Mouse (Mus musculus) heart, embryonic 14.5 days (tissue): ENCODE data around the gene Mtf1. TPM values are rescaled to one million over a fixed set of nuclear protein-coding genes. Genes with fewer than 3 reads are reported as not detected.

ENCODE experiments used
- ATAC-seq: fragments of 200-750 bp; cut with Nextera tagmentation; 2 replicates; pipeline ENCODE4 v1.8.0; 2017; ENCODE audit warnings: low read depth, moderate TSS enrichment; ENCODE audit not compliant: insufficient number of reproducible peaks, insufficient read depth, low FRiP score
- H3K27ac ChIP-seq, 2 experiments: fragments of 200-500 bp in 1 of 2; fragments of 300-500 bp in 1 of 2; sonication (generic) in 1 of 2; replicated peaks in 1 of 2; 2 replicates each; pipeline ENCODE4 v1.5.1; 2012 to 2014; ENCODE audit warnings: low read depth in 2 of 2, low read length in 2 of 2, control low read depth in 1 of 2, mild to moderate bottlenecking in 1 of 2, mixed read lengths in 1 of 2; ENCODE audit not compliant: control insufficient read depth in 1 of 2, insufficient read depth in 1 of 2
- H3K27me3 ChIP-seq: fragments of 300-500 bp; sonication (generic); 2 replicates; pipeline ENCODE4 v1.6.1; 2014; ENCODE audit warnings: mild to moderate bottlenecking, low read length, control low read depth; ENCODE audit not compliant: control insufficient read depth, insufficient read depth
- H3K36me3 ChIP-seq: fragments of 300-500 bp; sonication (generic); 2 replicates; pipeline ENCODE4 v1.6.1; 2014; ENCODE audit warnings: mild to moderate bottlenecking, control low read depth, low read length, mixed read lengths; ENCODE audit not compliant: control insufficient read depth, insufficient read depth
- H3K4me1 ChIP-seq, 2 experiments: fragments of 200-500 bp in 1 of 2; fragments of 300-500 bp in 1 of 2; sonication (generic) in 1 of 2; 2 replicates each; pipeline ENCODE4 v1.6.1; 2012 to 2014; ENCODE audit warnings: low read length in 2 of 2, control low read depth in 1 of 2, mixed read lengths in 1 of 2; ENCODE audit not compliant: control insufficient read depth in 2 of 2, insufficient read depth in 2 of 2
- H3K4me2 ChIP-seq: fragments of 300-500 bp; sonication (generic); 2 replicates; pipeline ENCODE4 v1.6.1; 2014; ENCODE audit warnings: mild to moderate bottlenecking, low read length
- H3K4me3 ChIP-seq, 2 experiments: fragments of 200-500 bp in 1 of 2; fragments of 300-500 bp in 1 of 2; sonication (generic) in 1 of 2; 2 replicates each; pipeline ENCODE4 v1.5.1; 2012 to 2014; ENCODE audit warnings: low read length in 2 of 2, mild to moderate bottlenecking in 2 of 2, control low read depth in 1 of 2, low read depth in 1 of 2, moderate library complexity in 1 of 2; ENCODE audit not compliant: control insufficient read depth in 1 of 2, insufficient read depth in 1 of 2
- H3K9ac ChIP-seq: fragments of 300-500 bp; sonication (generic); 2 replicates; pipeline ENCODE4 v1.6.1; 2014; ENCODE audit warnings: mild to moderate bottlenecking, low read length
- H3K9me3 ChIP-seq: fragments of 300-500 bp; sonication (generic); 2 replicates; pipeline ENCODE4 v1.6.1; 2016; ENCODE audit warnings: low read length, control low read depth; ENCODE audit not compliant: control insufficient read depth
- WGBS: fragments of 180-500 bp; shearing (Covaris S2); extraction: QIAGEN DNeasy Blood & Tissue Kit; methylation state at CpG from one replicate; pipeline ENCODE4 v1.1.7; 2014; 5-methylcytosine and 5-hydroxymethylcytosine counted together
- polyA plus RNA-seq: library from polyadenylated mRNA; unstranded; fragments of >200 nt; fragmentation: Nextera tagmentation; extraction: Ambion mirVana; gene quantifications from 2 replicates; pipeline ENCODE4 v1.2.1, GENCODE M21; 2014

The Mtf1 gene
- polyA plus RNA-seq, 1 experiment from 2014 or later, result 11.4 TPM

DNA sequence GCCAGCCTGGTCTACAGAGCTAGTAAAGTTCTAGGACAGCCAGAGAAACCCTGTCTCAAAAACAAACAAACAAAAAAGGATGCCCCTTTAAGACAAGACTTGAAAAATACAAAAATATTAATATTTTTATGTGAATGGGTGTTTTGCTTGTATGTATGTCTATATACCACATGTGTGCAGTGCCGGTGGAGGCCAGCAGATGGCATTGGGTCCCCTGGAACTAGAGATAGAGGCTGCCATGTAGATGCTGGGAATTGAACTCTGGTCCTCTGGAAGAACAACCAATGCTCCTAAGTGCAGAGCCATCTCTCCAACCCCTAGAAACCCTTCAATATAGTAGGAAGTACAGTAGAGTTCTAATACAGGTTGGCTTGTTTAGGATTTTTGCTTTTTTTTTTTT is 39.1 kb downstream of the Mtf1 start:
- 90% methylated on average over 1 of the region's 1 CpGs for WGBS
- no peak overlapping the region for H3K4me3 ChIP-seq
- H3K27ac ChIP-seq, result no peak overlapping the region
- 0 out of 2 replicates have a peak, but pooled peaks cover 3% of the 10 kb centered on the region for H3K9me3 ChIP-seq
- H3K4me1 ChIP-seq, result no peaks in the 10 kb centered on the region
- peaks cover 73% of the 10 kb centered on the region for H3K36me3 ChIP-seq
- H3K9ac ChIP-seq, result no peak overlapping the region
- ATAC-seq, result no peak
- no peak overlapping the region for H3K4me2 ChIP-seq
- no peaks in the 10 kb centered on the region for H3K27me3 ChIP-seq

DNA sequence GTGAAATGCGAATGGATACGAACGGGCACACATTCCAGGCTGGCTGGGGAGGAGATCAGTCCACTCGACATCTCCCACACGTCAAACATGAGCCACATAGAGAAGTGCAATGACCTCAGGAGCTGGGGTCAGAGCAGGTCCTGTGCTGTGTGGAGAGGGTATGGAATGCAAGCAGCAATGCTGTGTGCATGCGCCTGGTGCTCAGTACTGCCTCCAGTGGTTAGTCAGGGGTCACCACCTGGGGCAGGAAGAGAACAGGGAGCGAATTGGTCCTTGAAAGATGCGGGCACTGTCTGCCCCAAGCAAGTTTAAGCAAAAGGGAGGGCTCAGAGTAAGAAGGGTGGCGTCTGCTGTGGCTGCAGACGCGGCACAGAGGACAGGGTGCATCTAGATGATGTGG is 41.6 kb downstream of the Mtf1 start:
- H3K27me3 ChIP-seq, result no peaks in the 10 kb centered on the region
- 0 out of 2 replicates have a peak, but pooled peaks cover 3% of the 10 kb centered on the region for H3K9me3 ChIP-seq
- no peak overlapping the region for H3K9ac ChIP-seq
- WGBS, result 46% methylated on average over 11 of the region's 11 CpGs
- H3K27ac ChIP-seq, result no peak overlapping the region
- H3K4me3 ChIP-seq, result no peak overlapping the region
- H3K36me3 ChIP-seq, result peaks cover 63% of the 10 kb centered on the region
- peaks cover 0 to 4% of the 10 kb centered on the region in 2 experiments; a peak in 1 of 4 replicates for H3K4me1 ChIP-seq
- no peak overlapping the region for H3K4me2 ChIP-seq
- no peak; the same call in 1 of the 2 replicates for ATAC-seq

DNA sequence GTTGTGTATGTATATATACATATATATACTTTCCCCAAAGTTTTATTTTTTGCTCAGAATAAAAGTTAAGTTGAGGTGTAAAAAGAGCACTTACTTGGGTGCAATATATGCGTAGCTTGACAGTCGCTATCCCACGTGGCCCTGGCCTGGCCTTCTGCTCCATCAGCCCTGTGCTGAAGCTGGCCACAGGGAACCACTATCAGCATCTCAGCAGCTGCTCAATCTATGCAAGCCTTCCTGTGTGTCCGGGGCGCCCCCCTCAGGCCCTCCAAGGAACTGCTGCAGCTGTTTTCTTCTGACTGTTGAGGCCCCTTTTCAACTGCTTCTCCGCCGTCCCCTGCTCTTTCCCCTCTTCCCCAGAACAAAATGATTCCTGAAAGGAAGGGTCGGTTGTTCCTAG is 45.7 kb downstream of the Mtf1 start:
- Histone ChIP-seq H3K4me2 (no peak overlapping the region), H3K4me1 (peaks cover 10 to 18% of the 10 kb centered on the region in 2 experiments), H3K27me3 (no peaks in the 10 kb centered on the region), H3K9me3 (no peaks in the 10 kb centered on the region), H3K36me3 (peaks cover 25% of the 10 kb centered on the region), H3K4me3 (no peak overlapping the region), H3K9ac (no peak overlapping the region; the same call in 1 of the 2 replicates), H3K27ac (no peak overlapping the region)
- ATAC-seq, result no peak
- 11% methylated on average over 8 of the region's 8 CpGs for WGBS

DNA sequence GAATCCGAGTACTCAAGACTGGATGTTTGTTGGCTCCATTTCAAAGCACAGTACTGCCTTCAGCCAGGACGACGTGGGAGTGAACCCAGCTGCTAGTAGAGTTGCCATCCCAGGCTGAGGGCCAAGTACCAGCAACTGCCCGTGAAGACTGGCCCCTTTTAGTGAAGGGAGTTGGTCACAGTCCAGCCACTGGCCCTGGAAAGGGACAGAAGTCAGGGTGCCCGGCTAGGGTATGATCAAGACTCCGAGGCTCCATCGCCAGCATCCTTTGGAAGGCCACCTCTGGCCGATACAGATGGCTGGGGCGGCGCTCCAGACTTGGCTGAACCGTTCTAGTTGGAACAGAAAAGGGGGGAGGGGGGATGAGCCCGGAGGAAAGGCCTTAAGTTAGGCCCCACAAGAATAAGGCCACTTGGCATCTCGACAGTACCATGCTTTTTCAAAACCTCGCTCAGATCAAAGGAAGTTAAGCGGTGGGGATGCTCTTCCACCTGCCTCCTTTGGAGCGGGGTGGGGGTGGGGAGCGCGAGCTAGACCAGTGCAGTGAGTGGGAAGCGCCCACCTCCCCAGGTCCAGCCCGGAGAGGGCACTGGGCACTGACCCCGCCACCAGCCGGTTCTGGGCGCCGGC is 47.8 kb downstream of the Mtf1 start:
- WGBS, result 2% methylated on average over 22 of the region's 24 CpGs
- Histone ChIP-seq H3K9ac (peak overlapping the region; percentile 86), H3K4me3 (peak overlapping the region; percentile 88 to 92), H3K4me2 (peak overlapping the region; percentile 89), H3K9me3 (no peaks in the 10 kb centered on the region), H3K36me3 (peaks cover 29% of the 10 kb centered on the region), H3K27ac (peak overlapping the region; percentile 46 to 90), H3K4me1 (peaks cover 10 to 18% of the 10 kb centered on the region in 2 experiments), H3K27me3 (no peaks in the 10 kb centered on the region)
- no peak; the same call in 1 of the 2 replicates for ATAC-seq

DNA sequence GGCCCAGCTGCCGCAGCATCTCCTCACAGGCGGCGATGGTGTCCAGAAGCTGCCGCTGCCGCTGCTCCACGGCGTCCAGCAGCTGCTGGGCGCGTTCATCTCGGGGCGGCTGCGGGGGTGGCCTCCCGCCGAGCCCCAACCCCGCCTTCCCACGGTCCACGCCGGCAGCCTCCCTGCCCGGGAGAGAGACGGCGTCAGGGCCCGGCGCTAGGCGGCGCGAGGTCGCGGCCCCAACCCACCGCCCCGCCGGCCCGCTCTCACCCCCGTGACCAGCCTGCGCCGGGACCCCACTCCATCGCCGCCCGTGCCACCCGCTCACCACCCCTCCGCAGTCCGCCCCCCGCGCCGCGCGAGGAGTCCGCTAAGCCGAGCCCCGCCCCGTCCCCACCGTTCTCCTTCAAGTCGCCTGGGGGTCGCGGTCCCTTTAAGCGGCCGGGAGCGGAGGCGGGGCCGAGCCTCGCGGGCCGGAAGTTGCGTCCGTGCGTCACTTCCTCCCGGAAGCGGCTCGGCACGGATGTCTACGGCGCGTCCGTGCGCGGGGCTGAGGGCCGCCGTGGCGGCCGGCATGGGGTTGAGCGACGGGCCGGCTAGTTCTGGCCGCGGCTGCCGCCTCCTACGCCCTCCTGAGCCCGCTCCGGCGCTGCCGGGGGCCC is 48.5 kb downstream of the Mtf1 start, which contains the start of gene Yrdc:
TSS of gene Yrdc (plus strand) at position 419 of the 653 bp plus-strand sequence.
- Histone ChIP-seq H3K4me2 (peak within 1 kb of the TSS; percentile 89), H3K9ac (peak within 1 kb of the TSS; percentile 86), H3K9me3 (no peaks in the 10 kb centered on the region), H3K4me1 (peaks cover 10 to 18% of the 10 kb centered on the region in 2 experiments), H3K4me3 (peak within 1 kb of the TSS; percentile 88 to 92), H3K27me3 (no peaks in the 10 kb centered on the region), H3K27ac (peak within 1 kb of the TSS; percentile 73 to 90), H3K36me3 (peaks cover 32% of the 10 kb centered on the region)
- WGBS, result under 1% methylated on average over 44 of the region's 90 CpGs
- ATAC-seq, result peak; percentile 90

DNA sequence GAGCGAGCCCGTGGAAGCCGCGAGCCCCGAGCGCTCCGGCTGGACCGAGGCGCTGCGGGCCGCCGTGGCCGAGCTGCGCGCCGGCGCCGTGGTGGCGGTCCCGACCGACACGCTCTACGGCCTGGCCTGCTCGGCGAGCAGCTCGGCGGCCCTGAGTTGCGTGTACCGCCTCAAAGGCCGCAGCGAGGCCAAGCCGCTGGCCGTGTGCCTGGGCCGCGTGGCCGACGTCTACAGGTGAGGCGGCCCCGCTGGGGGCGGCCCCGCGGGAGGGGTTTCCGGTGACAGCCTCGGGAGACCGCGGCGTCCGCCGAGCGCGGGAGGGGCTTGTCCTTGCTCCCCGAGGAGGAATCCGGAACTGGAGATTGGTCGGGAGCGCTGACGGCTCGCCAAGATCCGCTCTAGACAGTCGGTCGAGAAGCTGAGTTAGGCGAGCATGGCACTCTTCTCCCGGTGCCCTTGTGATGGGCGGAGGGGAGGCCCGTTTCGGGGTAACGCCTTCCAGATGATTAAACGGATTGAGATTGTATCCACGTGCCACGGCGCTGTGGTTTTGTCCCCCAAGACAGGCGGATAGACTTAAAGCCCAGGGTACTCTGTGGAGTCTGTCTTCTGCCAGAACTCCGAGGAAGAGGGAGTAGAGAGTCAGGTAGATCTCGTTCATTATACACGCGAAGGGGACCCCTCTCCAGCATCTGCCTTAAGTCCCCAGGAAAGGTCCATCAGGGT is 49.2 kb downstream of the Mtf1 start, which contains the start of gene 1110065P20Rik:
TSS of gene 1110065P20Rik (minus strand) at position 264 of the 726 bp plus-strand sequence.
- no peaks in the 10 kb centered on the region for H3K9me3 ChIP-seq
- peaks cover 10 to 18% of the 10 kb centered on the region in 2 experiments for H3K4me1 ChIP-seq
- peak within 1 kb of the TSS; percentile 89 for H3K4me2 ChIP-seq
- H3K27me3 ChIP-seq, result no peaks in the 10 kb centered on the region
- H3K4me3 ChIP-seq, result peak within 1 kb of the TSS; percentile 88 to 92
- peak within 1 kb of the TSS; percentile 73 to 90 for H3K27ac ChIP-seq
- H3K36me3 ChIP-seq, result peaks cover 35% of the 10 kb centered on the region
- H3K9ac ChIP-seq, result peak within 1 kb of the TSS; percentile 86
- WGBS, result under 1% methylated on average over 75 of the region's 75 CpGs
- ATAC-seq, result peak; percentile 62

DNA sequence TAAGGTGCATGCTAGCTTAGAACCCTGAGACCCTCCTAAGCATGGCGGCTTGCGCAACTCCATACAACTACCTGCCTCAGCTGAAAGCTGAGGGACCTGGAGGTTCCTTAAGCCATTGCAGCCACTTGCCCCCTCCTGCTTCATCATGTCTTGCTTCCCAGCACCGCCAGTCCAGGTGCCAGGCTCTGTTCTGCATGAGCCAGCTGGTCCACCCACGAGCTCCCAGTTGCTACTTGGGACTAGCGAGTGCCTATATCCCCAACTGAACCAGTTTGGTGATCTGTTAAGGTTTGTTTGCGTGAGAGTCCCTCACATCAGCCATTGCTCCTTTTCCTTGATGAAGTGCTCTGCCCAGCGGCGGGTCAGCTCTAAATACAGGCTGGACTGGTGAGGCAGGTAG is 54.4 kb downstream of the Mtf1 start:
- Histone ChIP-seq H3K27me3 (peaks cover 8% of the 10 kb centered on the region), H3K4me3 (no peak overlapping the region), H3K36me3 (peaks cover 43% of the 10 kb centered on the region), H3K27ac (no peak overlapping the region), H3K9ac (no peak overlapping the region), H3K9me3 (no peaks in the 10 kb centered on the region), H3K4me2 (no peak overlapping the region), H3K4me1 (peaks cover 5 to 8% of the 10 kb centered on the region in 2 experiments)
- no peak for ATAC-seq
- WGBS, result 95% methylated on average over 8 of the region's 8 CpGs
